28 mouse cellular contexts compared by ENCODE assay signal in the genomic region with DNA sequence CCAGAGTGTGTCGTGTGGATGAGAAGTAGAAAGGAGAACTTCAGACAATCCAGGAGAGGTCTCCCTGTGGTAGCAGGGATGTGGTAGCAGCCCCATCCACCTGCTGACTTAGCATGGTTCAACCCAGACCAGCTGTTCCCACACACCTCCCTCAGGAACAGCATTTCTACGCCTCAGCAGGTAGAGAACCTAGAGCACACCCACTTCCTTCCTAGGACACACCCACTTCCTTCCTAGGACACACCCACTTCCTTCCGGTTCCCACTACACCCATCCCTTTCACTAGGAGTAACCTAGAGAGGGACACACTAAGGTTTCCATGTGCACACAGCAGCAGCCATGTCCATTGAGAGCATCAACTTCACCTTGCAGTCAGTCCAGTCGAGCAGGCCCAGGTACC. TPM values are rescaled to one million over a fixed set of nuclear protein-coding genes. Genes with fewer than 3 reads are reported as not detected.
DNase-seq lines count a peak whose midpoint lies in the region; ATAC-seq lines count a peak whose summit lies in the region.
"Had no signal": no experiment of that assay in that cellular context is flagged by ENCODE, and none has a peak within 500 bp of the region (broad histone marks: within the 10 kb centered on the region; RNA-seq: fewer than 3 reads in every experiment).

No protein-coding gene starts in this region.

- DNase-seq in CD4-positive, CD25-positive, alpha-beta regulatory T cell, adult 2 months (ENCODE audit: low read depth, low spot score), result peak; percentile 20
- DNase-seq in B cell, adult 2 months, result peak; percentile 45 to 47
- DNase-seq in heart, postnatal 14 days, result no peak
- DNase-seq in testis, postnatal 14 days (ENCODE audit: low spot score), result no peak
- DNase-seq: adrenal gland, postnatal 25 days; cerebellum, adult 9-10 months; kidney, adult 2 months; lung, adult 2 months; thymus, adult 18-20 months had no signal

- ATAC-seq in CD4-positive, CD25-positive, alpha-beta regulatory T cell, adult 4 months, result no peak
- peak; percentile 31 for ATAC-seq in granulocyte monocyte progenitor cell, adult 5-6 weeks (replicated peaks; ENCODE audit: poor library complexity, severe bottlenecking)
- ATAC-seq in monocyte, adult 5-6 weeks (replicated peaks; ENCODE audit: insufficient number of reproducible peaks, low FRiP score, low TSS enrichment, poor library complexity, severe bottlenecking), result 0 out of 2 replicates have a peak, but pooled peaks have one; percentile 43
- no peak for ATAC-seq in activated CD4-positive, CD25-positive, alpha-beta regulatory T cell, adult 4 months
- ATAC-seq: forebrain, embryonic 14.5 days; midbrain, embryonic 16.5 days had no signal

- intact Hi-C loops in heart, postnatal 14 days (cut with DNase I), result no loop called here

RNA-seq across cellular contexts. Expression of a gene that starts 4.5 kb away (rescaled TPM):
- polyA plus RNA-seq in CD4-positive, CD25-positive, alpha-beta regulatory T cell, adult 4 months (2017; shearing (Covaris generic)), result not detected
- not detected in 2 replicates for total RNA-seq in granulocyte monocyte progenitor cell, adult 5-6 weeks (2014; fragmentation: Nextera tagmentation)
- total RNA-seq in granulocyte monocyte progenitor cell, adult 5-6 weeks (2017), result not detected in 2 replicates
- not detected in 3 replicates for total RNA-seq in monocyte, adult 5-6 weeks (2017)
- total RNA-seq in heart, postnatal 14 days (2021), result not detected
- polyA plus RNA-seq in activated CD4-positive, CD25-positive, alpha-beta regulatory T cell, adult 4 months (2017; shearing (Covaris generic)), result not detected
- total RNA-seq: adrenal gland, postnatal 25 days; gastrocnemius, adult 8-10 months; layer of hippocampus, postnatal 14 days; liver, adult 2 months; MEL had no signal
- polyA plus RNA-seq: brain, embryonic 14.5 days; embryonic facial prominence, embryonic 15.5 days; forebrain, embryonic 14.5 days; frontal cortex, adult 2 months; heart, embryonic 11.5 days; heart, postnatal 0 days; intestine, embryonic 14.5 days; limb, embryonic 10.5 days; liver, adult 2 months; midbrain, embryonic 10.5 days; midbrain, embryonic 16.5 days; neural tube, embryonic 15.5 days had no signal

Comparison
In these comparisons a context has a peak if more than half of its experiments do, and no peak if none do; other contexts are left out.
1. DNase-seq: peak in CD4-positive, CD25-positive, alpha-beta regulatory T cell, adult 2 months (single experiment) and B cell, adult 2 months (2 of 2); none in heart, postnatal 14 days (0 of 2) and testis, postnatal 14 days (single experiment).
2. ATAC-seq: peak in granulocyte monocyte progenitor cell, adult 5-6 weeks (single experiment) and monocyte, adult 5-6 weeks (single experiment); none in CD4-positive, CD25-positive, alpha-beta regulatory T cell, adult 4 months (single experiment) and activated CD4-positive, CD25-positive, alpha-beta regulatory T cell, adult 4 months (single experiment).